Mouse (Mus musculus) megakaryocyte, embryonic 14.5 days (primary cell): ENCODE data around the gene Mxd3.

Experiments used
- FLI1 ChIP-seq: IDR thresholded peaks from 2 replicates; pipeline ENCODE4 v1.6.1; 2012; ENCODE audit warnings: low read length, inconsistent platforms, mixed read lengths
- GATA1 ChIP-seq: IDR thresholded peaks from 3 replicates; pipeline ENCODE4 v1.6.1; 2012; ENCODE audit warnings: mixed read lengths, low read length, inconsistent platforms, borderline replicate concordance

DNA sequence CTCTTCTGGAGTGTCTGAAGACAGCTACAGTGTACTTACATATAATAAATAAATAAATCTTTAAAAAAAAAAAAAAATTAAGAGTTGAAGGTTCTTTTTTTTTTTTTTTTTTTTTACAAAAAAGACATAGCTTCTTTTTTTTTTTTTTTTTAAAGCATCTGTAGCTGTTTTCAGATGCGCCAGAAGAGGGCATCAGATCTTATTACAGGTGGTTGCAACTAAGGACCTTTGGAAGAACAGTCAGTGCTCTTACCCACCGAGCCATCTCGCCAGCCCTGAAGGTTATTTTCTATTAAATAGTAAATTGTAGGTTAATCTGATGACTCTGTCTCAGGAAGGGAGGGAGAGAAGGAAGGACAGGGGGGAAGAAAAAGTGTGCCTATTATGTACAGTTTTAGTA, 40.8 kb downstream of the Mxd3 start:
- TF ChIP-seq GATA1 (no peak), FLI1 (no peak)
